Mouse (Mus musculus): ENCODE data around the gene Trim65. TPM values are rescaled to one million over a fixed set of nuclear protein-coding genes. Genes with fewer than 3 reads are reported as not detected.
"Not testable (repeated sequence)": the region's sequence is repeated elsewhere in the genome, so short reads cannot be mapped to it uniquely, and the experiment has no call there.

Gene Trim65
- total RNA-seq, 4 experiments from 2014 or later: 6.3 to 7.7 (median 7.4) TPM

- no peak for DNase-seq (ENCODE audit: low spot score in 2 of 2)
Measured at GRCm38 (mm10) chr11:116142211-116142991, 11.5 kb upstream of the Trim65 start.

DNA sequence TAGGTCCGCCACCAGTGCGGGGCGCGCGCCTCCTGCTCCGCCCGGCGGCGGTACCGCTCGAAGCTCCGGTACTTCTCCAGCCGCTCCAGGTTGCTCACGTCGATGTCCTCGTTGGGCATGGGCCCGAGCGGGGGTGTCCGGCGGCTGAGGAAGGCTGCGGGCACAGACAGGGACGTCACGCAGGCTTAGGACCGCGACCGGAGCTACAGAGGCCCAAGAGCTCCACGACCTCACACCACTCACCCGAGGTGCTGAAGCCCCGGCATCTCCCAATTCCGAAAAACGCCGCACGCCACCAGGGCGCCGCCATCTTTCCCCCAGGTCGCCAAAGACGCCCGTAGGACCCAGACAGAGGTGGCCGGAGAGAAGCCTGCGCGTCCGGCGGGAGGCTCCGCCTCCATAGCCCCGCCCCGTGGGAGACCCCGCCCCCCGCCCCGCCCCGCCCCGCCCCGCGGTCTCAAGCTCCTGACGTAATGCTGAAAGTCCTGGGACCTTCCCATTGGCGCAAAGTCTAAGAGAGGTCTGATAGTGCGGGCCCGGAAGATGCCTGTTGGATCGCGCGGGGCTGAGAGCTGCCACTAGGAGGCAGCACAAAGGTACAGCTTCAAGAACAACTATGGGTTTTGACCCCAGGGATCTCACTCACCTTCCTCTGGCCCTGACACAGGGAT, 7.7 kb upstream of the Trim65 start, which contains the start of gene Mrpl38:
Gene Mrpl38, minus strand, starts transcription at position 401 of the 671 bp plus-strand sequence.
- DNase-seq (ENCODE audit: low spot score in 2 of 2): peak; percentile 69 to 79

- no peak for DNase-seq (ENCODE audit: low spot score in 2 of 2)
Measured at GRCm38 (mm10) chr11:116138096-116138467, 7.2 kb upstream of the Trim65 start.

DNA sequence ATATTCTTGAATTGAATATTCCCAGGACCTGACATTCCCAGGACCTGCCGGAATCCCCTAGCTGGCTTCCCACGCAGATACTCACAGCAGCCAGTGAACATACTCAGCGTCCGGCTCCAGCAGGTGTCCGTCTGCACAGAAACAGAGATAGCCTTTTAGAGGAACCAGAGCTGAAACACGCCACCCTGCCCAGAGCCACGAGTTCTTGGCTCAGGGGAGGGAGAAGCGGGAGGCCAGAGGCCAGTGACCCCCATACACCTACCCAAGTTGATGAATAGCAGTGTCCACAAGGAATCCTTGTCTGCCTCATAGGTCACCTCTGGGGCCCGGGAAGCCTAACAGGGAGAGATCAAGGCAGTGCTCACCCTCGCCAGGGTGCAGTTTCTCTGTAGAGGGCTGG, 3.2 kb upstream of the Trim65 start:
- DNase-seq (ENCODE audit: low spot score in 2 of 2): no peak

GRCm38 (mm10) chr11:116133497-116133896, 2.6 kb upstream of the Trim65 start:
- no peak for DNase-seq (ENCODE audit: low spot score in 2 of 2)

DNA sequence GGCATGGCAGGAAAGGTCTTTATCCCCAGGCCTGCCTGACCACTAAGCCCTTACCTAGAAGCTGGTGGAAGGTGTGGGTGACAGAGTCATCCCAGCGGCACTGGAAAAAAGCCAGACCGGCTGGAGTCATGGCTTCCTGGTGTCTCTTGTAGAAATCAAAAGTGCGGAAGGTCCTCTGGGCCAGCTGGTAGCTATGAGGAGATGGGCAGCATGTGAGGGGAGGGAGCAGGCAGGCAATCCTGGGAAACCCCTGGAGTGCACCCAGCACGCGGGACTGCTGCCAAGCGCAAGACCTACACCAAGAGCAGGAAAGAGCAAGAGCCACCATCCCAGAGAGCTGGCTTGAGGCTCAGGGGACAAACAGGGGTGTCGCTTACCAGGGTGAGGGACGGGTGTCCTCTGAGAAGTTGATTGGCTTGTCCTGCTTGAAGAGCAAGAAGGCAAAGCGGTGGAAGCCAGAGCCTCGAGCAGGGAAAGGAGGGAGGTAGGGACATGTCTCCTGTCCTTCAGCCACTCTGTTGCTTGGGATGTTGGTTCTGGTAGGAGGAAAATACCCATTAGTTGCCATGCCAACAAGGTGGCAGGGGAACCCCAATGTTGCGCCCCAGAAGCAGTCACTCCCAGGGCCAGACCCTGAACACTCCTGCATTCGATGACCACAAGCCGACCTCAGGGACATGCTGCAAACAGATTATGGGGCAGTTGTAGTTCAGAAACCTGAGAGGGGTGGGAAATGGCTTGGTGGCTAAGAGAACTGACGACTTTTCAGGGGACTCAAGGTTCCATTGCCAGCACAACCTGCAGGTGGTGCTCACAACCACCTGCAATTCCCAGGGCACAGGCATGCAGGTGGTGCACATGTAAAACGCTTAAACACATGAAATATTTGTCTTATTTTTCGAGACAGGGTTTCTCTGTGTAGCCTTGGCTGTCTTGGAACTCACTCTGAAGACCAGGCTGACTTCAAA, 1.7 kb upstream of the Trim65 start:
- no peak for DNase-seq (ENCODE audit: low spot score in 2 of 2)

GRCm38 (mm10) chr11:116131349-116132170, 632 bp upstream of the Trim65 start:
- no peak for DNase-seq (ENCODE audit: low spot score in 2 of 2)

- DNase-seq (ENCODE audit: low spot score in 2 of 2): no peak
Measured at GRCm38 (mm10) chr11:116129993-116130487, 888 bp downstream of the Trim65 start.

DNA sequence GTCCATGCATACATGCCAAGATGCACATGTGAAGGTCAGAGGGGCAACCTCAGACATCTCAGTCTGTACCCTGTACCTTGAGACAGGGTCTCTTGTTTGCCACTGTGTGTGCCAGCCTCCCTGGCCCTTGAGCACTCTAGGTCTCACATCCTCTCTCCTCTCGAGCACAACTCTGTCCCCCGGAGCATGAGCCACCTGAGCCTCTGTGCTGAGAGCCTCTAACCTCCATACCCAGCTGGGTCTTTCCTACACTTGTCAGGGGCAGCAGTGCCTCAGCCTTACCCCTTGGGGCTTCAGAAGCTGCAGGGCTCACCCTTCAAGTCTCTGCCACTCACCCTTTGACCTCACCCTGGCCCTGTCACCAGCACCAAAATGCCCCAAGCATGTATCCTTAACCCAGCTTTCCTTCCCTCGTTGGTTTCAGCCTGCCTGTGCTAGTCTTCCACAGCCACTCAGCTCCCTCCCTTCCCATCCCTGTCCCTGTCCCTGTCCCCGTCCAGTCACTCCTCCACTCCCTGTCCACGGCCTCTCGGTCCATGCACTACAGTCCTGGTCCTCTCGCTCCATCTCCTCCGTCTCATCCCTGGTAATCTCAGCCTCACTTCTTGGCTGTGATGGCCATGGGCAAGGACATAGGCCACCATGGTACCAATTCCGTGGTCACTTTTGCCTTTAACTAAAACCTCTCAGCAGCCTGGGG, 1.7 kb downstream of the Trim65 start:
- no peak for DNase-seq (ENCODE audit: low spot score in 2 of 2)

DNA sequence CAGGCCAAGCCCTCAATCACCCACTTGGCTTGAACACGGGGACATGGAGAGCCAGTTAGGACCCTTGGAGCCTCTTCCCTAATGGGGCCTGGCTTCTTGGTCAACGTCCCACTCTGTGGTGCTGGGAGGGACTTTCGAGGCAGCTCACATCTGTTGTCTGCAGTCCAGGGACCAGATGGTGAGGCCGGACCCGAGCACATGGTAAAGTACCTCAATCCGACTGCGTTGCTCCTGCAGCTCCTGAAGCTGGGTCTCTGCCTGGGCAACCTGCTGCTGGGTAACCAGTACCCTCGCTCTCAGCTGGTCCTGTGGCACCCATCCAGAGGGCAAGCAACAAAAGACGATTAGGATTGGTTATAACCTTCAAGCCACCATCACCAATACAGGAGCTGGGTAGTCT, 2.9 kb downstream of the Trim65 start:
- DNase-seq (ENCODE audit: low spot score in 2 of 2): no peak

- no peak for DNase-seq (ENCODE audit: low spot score in 2 of 2)
Measured at GRCm38 (mm10) chr11:116127156-116127980, 3.6 kb downstream of the Trim65 start, which contains the start of gene Trim47. Gene Trim47, minus strand, starts transcription at chr11:116127210.

DNA sequence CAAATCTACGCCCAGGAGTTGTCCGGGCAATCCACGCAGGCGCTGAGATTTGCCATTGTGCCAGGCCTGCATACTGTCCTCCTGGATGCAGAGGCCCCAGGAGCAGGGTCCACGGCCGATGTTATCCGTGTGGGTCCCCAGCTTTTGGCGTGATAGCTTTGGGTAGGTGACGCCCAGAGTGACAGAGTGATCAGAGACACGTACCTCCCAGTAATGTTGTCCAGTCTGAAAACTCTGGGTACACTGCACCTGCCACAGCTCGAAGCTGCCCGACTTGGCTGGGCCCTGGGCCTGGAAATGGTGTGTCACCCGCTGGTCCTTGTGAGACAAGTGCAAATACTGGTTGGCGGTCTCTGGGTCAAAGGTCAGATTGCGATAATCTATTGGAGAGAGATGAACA, 4.7 kb downstream of the Trim65 start:
- no peak for DNase-seq (ENCODE audit: low spot score in 2 of 2)

- not testable (repeated sequence) for DNase-seq (ENCODE audit: low spot score in 2 of 2)
Measured at GRCm38 (mm10) chr11:116121731-116122245, 9.1 kb downstream of the Trim65 start.

DNA sequence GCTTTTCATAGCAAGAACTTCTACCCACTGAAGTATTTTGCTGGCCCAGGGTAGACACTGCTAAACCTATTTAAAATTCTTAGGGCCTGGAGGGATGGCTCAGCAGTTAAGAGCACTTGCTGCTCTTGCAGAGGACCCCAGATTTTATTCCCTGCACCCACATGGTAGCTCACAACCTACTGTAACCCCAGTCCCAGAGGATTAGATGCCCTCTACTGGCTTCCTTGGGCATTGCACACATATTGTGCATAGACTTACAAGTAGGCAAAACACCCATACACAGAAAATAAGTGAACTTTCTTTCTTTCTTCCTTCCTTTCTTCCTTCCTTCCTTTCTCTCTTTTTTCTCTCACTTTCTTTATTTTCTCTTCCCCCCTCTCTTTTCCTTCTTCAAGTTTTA, 13.1 kb downstream of the Trim65 start:
- no peak for DNase-seq (ENCODE audit: low spot score in 2 of 2)

DNA sequence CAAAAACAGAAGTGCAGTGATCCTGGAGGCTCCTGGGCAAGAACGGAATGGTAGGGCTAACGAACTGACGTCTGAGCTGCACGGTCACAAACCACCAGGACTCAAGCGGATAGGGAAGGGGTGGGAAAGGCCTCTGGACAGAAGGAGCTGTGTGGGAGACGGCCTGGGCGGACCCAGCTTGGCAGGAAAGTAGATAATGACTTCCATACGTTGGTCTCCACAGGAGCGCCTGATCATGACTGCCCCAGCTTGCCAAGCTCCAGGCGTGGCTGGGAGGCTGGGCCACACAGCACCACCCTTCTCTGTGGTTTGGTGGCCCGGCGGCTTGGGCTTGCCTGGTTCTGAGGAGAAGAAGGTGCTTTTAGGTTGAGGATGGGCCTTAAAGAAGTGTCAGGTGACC, 13.7 kb downstream of the Trim65 start:
- DNase-seq (ENCODE audit: low spot score in 2 of 2): no peak

GRCm38 (mm10) chr11:116111611-116112203, 19.2 kb downstream of the Trim65 start:
- no peak for DNase-seq (ENCODE audit: low spot score in 2 of 2)

DNA sequence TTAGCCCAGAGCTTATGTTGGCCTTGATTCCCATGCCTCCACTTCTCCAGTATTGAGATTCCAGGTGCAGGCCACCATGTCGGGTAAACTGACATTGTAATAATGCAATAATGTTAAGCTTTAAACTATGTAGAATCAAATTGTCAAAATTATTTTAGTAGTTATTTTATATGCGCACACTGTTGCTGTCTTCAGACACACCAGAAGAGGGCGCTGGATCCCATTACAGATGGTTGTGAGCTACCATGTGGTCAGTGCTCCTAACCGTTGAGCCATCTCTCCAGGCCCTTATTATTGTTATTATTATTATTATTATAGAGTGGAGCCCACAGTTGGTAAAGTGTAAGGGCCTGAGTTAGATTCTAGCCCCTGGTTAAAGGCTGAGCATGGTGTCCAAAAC, 19.9 kb downstream of the Trim65 start:
- no peak for DNase-seq (ENCODE audit: low spot score in 2 of 2)

GRCm38 (mm10) chr11:116110540-116110939, 20.4 kb downstream of the Trim65 start:
- no peak for DNase-seq (ENCODE audit: low spot score in 2 of 2)
